ENCODE assay signal across 9 mouse cellular contexts in the genomic region with DNA sequence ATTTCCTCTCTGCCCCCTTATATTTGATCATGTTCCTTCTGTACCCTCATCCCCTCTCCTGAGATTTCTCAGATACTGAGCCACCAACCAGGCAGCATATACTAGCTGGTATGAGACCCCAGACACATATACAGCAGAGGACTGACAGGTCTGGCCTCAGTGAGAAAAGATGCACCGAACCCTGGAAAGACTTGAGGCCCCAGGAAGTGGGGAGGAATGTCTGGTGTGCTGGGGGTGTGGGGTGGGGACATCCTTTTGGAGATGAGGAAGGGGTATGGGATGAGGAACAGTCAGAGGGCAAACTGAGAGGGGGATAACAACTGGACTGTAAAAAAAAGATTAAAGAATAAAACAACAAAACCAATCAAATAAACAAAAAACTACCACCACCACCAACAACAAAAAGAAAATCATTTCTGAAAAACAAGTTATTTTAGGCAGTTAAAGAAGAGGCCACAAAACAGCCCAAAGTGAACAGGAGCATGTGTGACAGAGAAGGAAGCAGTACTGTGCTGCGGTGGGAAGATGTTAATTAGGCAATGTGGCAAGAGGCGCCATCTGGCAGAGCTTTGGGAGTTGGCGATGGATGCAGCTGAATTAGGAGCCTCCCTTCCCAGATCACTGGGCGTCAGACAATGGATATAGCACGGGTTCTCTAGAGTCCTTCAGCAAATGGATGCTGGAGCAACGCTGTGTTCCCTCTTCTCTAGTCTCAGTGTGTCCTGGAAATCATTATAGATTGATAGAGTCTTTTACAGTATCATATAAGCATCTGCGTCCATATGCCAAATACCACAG. TPM values are rescaled to one million over a fixed set of nuclear protein-coding genes. Genes with fewer than 3 reads are reported as not detected.
DNase-seq lines count a peak whose midpoint lies in the region; ATAC-seq and TF ChIP-seq lines count a peak whose summit lies in the region.
"Had no signal": no experiment of that assay in that cellular context is flagged by ENCODE, and none has a peak within 500 bp of the region (broad histone marks: within the 10 kb centered on the region; RNA-seq: fewer than 3 reads in every experiment).

No protein-coding gene starts in this region.

- H3K9me3 ChIP-seq in neural tube, embryonic 11.5 days (ENCODE audit: control insufficient read depth, low read length), result no peaks in the 10 kb centered on the region
- no peaks in the 10 kb centered on the region for H3K9me3 ChIP-seq in midbrain, embryonic 13.5 days
- H3K9me3 ChIP-seq in intestine, embryonic 15.5 days, result no peaks in the 10 kb centered on the region
- H3K9me3 ChIP-seq: heart, embryonic 15.5 days had no signal

- H3K27ac ChIP-seq in neural tube, embryonic 11.5 days (ENCODE audit: low read depth, low read length), result no peak overlapping the region
- H3K27ac ChIP-seq in layer of hippocampus, adult 2 months, result peak overlapping the region; percentile 92
- peak overlapping the region; percentile 7; the same call in 1 of the 2 replicates for H3K27ac ChIP-seq in midbrain, embryonic 13.5 days
- no peak overlapping the region for H3K27ac ChIP-seq in intestine, embryonic 15.5 days
- H3K27ac ChIP-seq: heart, embryonic 15.5 days had no signal

- H3K4me3 ChIP-seq in neural tube, embryonic 11.5 days (ENCODE audit: low read depth, low read length), result no peak overlapping the region
- no peak overlapping the region for H3K4me3 ChIP-seq in layer of hippocampus, adult 2 months
- H3K4me3 ChIP-seq in midbrain, embryonic 13.5 days (replicated peaks), result no peak overlapping the region
- H3K4me3 ChIP-seq in intestine, embryonic 15.5 days (replicated peaks), result no peak overlapping the region
- H3K4me3 ChIP-seq: heart, embryonic 15.5 days had no signal

- ATAC-seq in neural tube, embryonic 11.5 days (ENCODE audit: insufficient read depth, low FRiP score, low TSS enrichment), result peak; percentile 74
- peak; percentile 95 for ATAC-seq in midbrain, embryonic 13.5 days
- no peak for ATAC-seq in intestine, embryonic 15.5 days

- intact Hi-C loops in gastrocnemius, postnatal 14 days (cut with DNase I; ENCODE audit: low total_unique reads), result no loop called here

- peak; percentile 35 for DNase-seq in neural tube, embryonic 11.5 days (ENCODE audit: low spot score)
- DNase-seq in neural tube, embryonic 10.5 days (ENCODE audit: extremely low spot score, low spot score), result no peak
- peak; percentile 84 to 87 for DNase-seq in layer of hippocampus, adult 2 months (ENCODE audit: low spot score in 2 of 2)
- no peak for DNase-seq in lung, postnatal 4 days
- no peak for DNase-seq in lung, postnatal 14 days
- DNase-seq in gastrocnemius, postnatal 14 days, result no peak

- H3K4me1 ChIP-seq in neural tube, embryonic 11.5 days (ENCODE audit: control insufficient read depth, insufficient read depth, low read length), result no peaks in the 10 kb centered on the region
- H3K4me1 ChIP-seq in midbrain, embryonic 13.5 days (replicated peaks), result no peaks in the 10 kb centered on the region
- H3K4me1 ChIP-seq in intestine, embryonic 15.5 days (replicated peaks), result no peaks in the 10 kb centered on the region
- H3K4me1 ChIP-seq: heart, embryonic 15.5 days had no signal

- H3K27me3 ChIP-seq in neural tube, embryonic 11.5 days (ENCODE audit: control insufficient read depth, insufficient read depth, low read length), result no peaks in the 10 kb centered on the region
- no peaks in the 10 kb centered on the region for H3K27me3 ChIP-seq in midbrain, embryonic 13.5 days
- no peaks in the 10 kb centered on the region for H3K27me3 ChIP-seq in intestine, embryonic 15.5 days (replicated peaks)
- H3K27me3 ChIP-seq: heart, embryonic 15.5 days had no signal

- TF ChIP-seq CTCF in layer of hippocampus, adult 2 months (conservative IDR thresholded peaks at IDR 0.05), result no peak

- H3K4me2 ChIP-seq in neural tube, embryonic 11.5 days (ENCODE audit: low read depth), result no peak overlapping the region
- H3K4me2 ChIP-seq in midbrain, embryonic 13.5 days (replicated peaks), result no peak overlapping the region
- no peak overlapping the region for H3K4me2 ChIP-seq in intestine, embryonic 15.5 days (replicated peaks)
- H3K4me2 ChIP-seq: heart, embryonic 15.5 days had no signal

- no peak overlapping the region for H3K9ac ChIP-seq in neural tube, embryonic 11.5 days (ENCODE audit: low read length)
- H3K9ac ChIP-seq in midbrain, embryonic 13.5 days (replicated peaks), result no peak overlapping the region
- H3K9ac ChIP-seq in intestine, embryonic 15.5 days, result no peak overlapping the region
- H3K9ac ChIP-seq: heart, embryonic 15.5 days had no signal

- H3K36me3 ChIP-seq in neural tube, embryonic 11.5 days (ENCODE audit: control insufficient read depth, insufficient read depth, low read length), result no peaks in the 10 kb centered on the region
- no peaks in the 10 kb centered on the region for H3K36me3 ChIP-seq in midbrain, embryonic 13.5 days
- H3K36me3 ChIP-seq in intestine, embryonic 15.5 days, result no peaks in the 10 kb centered on the region
- H3K36me3 ChIP-seq: heart, embryonic 15.5 days had no signal

- WGBS in neural tube, embryonic 11.5 days, result 48% methylated on average over 8 of the region's 8 CpGs
- WGBS in midbrain, embryonic 13.5 days, result 34% methylated on average over 8 of the region's 8 CpGs
- WGBS in intestine, embryonic 15.5 days, result 58% methylated on average over 8 of the region's 8 CpGs

RNA-seq across cellular contexts. Expression of gene Itga8, which starts 9.5 kb away (rescaled TPM):
- 8.2 and 8.3 TPM in 2 replicates for polyA plus RNA-seq in neural tube, embryonic 11.5 days (2014; fragmentation: Nextera tagmentation; extraction: Ambion mirVana)
- total RNA-seq in layer of hippocampus, adult 2 months (2021), result 10 to 100 TPM; 24.4 to 28.5 TPM
- 0.95 and 1.7 TPM in 2 replicates for polyA plus RNA-seq in midbrain, embryonic 13.5 days (2015; fragmentation: Nextera tagmentation; extraction: Ambion mirVana)
- 12.2 and 14.5 TPM in 2 replicates for polyA plus RNA-seq in intestine, embryonic 15.5 days (2015; fragmentation: Nextera tagmentation; extraction: Ambion mirVana)
- total RNA-seq in gastrocnemius, postnatal 14 days (2021), result 1 to 10 TPM; 3.4 to 5.0 TPM

Comparison
In these comparisons a context has a peak if more than half of its experiments do, and no peak if none do; other contexts are left out.
1. DNase-seq: peak in neural tube, embryonic 11.5 days (single experiment) and layer of hippocampus, adult 2 months (2 of 2); none in neural tube, embryonic 10.5 days (single experiment), lung, postnatal 4 days (0 of 2), lung, postnatal 14 days (single experiment) and gastrocnemius, postnatal 14 days (single experiment).
2. H3K27ac ChIP-seq: peak in layer of hippocampus, adult 2 months (single experiment) and midbrain, embryonic 13.5 days (single experiment); none in neural tube, embryonic 11.5 days (single experiment) and intestine, embryonic 15.5 days (single experiment).